Mouse (Mus musculus) neural tube, embryonic 10.5 days (tissue): ENCODE measurements at regions not wholly inside any gene's neighbourhood (a gene's known extent, or its start where the extent isn't known, plus 50 kb on each side); places are given as distances from the start of the nearest gene placed in this dataset.

Experiments
- DNase-seq: peaks from one replicate; pipeline ENCODE4 v3.0.0-alpha.2; 2017; ENCODE audit warnings: low spot score; ENCODE audit errors: extremely low spot score

- DNase-seq = no peak
Measured at GRCm38 (mm10) chr15:51643772-51644311, 2240.9 kb upstream of the Gm7489 start.

GRCm38 (mm10) chr15:51646304-51646703 is 2238.4 kb upstream of the Gm7489 start:
- DNase-seq = no peak

GRCm38 (mm10) chr15:51652497-51652896 is 2232.2 kb upstream of the Gm7489 start:
- no peak for DNase-seq

GRCm38 (mm10) chr15:51657621-51658020 is 2227.1 kb upstream of the Gm7489 start:
- no peak for DNase-seq

GRCm38 (mm10) chr15:51668340-51668739 is 2216.4 kb upstream of the Gm7489 start:
- DNase-seq = no peak

- no peak for DNase-seq
Measured at GRCm38 (mm10) chr15:51671667-51672372, 2212.9 kb upstream of the Gm7489 start.

GRCm38 (mm10) chr15:51673483-51673882 is 2211.2 kb upstream of the Gm7489 start:
- DNase-seq = no peak

- no peak for DNase-seq
Measured at GRCm38 (mm10) chr15:51675291-51675690, 2209.4 kb upstream of the Gm7489 start.

GRCm38 (mm10) chr15:51676694-51677093 is 2208.0 kb upstream of the Gm7489 start:
- no peak for DNase-seq

GRCm38 (mm10) chr15:51677266-51677665 is 2207.4 kb upstream of the Gm7489 start:
- no peak for DNase-seq

- no peak for DNase-seq
Measured at GRCm38 (mm10) chr15:51679186-51679902, 2205.4 kb upstream of the Gm7489 start.

- no peak for DNase-seq
Measured at GRCm38 (mm10) chr15:51680494-51680893, 2204.2 kb upstream of the Gm7489 start.

- DNase-seq = no peak
Measured at GRCm38 (mm10) chr15:51681191-51681590, 2203.5 kb upstream of the Gm7489 start.

- DNase-seq = no peak
Measured at GRCm38 (mm10) chr15:51682331-51682730, 2202.4 kb upstream of the Gm7489 start.

- no peak for DNase-seq
Measured at GRCm38 (mm10) chr15:51687007-51687540, 2197.6 kb upstream of the Gm7489 start.

- no peak for DNase-seq
Measured at GRCm38 (mm10) chr15:51689498-51689897, 2195.2 kb upstream of the Gm7489 start.

- DNase-seq = no peak
Measured at GRCm38 (mm10) chr15:51692671-51693070, 2192.0 kb upstream of the Gm7489 start.

- DNase-seq = no peak
Measured at GRCm38 (mm10) chr15:51696344-51697016, 2188.2 kb upstream of the Gm7489 start.

- DNase-seq = no peak
Measured at GRCm38 (mm10) chr15:51704198-51704597, 2180.5 kb upstream of the Gm7489 start.

GRCm38 (mm10) chr15:51709871-51710655 is 2174.6 kb upstream of the Gm7489 start:
- no peak for DNase-seq

GRCm38 (mm10) chr15:51720873-51721308 is 2163.8 kb upstream of the Gm7489 start:
- DNase-seq = no peak
